Mouse (Mus musculus): ENCODE measurements at regions not wholly inside any gene's neighbourhood (a gene's known extent, or its start where the extent isn't known, plus 50 kb on each side); places are given as distances from the start of the nearest gene placed in this dataset.

DNA sequence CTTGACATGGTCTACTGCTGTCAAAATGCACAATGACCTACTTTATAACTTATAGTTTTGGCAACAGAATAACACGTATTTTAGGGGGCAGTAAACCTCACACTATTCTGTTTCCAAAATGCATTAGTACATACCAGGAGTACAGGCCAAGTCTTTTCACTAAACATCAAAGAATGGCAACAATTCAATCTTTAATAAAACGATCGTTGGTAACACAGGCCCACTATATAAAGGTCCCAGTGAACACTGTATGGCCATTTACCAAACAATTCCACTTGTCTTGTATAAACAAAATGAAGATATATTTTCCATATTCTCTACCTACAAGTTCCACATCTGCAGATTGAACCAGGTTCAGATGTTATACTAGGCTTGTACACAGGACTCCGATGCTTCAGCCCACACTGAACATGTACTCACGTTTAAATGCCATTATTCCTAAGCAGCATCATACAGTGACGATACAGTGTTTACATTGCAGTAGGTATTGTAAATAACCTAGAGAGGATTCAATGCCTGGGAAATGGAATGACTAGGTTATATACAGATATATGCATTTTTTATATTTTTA, 78.3 kb upstream of the Gimd1 start:
- TF ChIP-seq CTCF (IDR thresholded peaks at IDR 0.05; ENCODE audit: low read depth, low read length) (no peak), POLR2A (IDR thresholded peaks at IDR 0.05; ENCODE audit: borderline replicate concordance, low read depth, low read length) (no peak)
- Histone ChIP-seq H3K4me3 (ENCODE audit: insufficient read depth, low read length) (no peak overlapping the region), H3K4me1 (ENCODE audit: control insufficient read depth, insufficient read depth, low read length) (no peaks in the 10 kb centered on the region), H3K27ac (ENCODE audit: insufficient read depth, low read depth, low read length) (no peak overlapping the region)

GRCm38 (mm10) chr3:132565755-132566154, 63.9 kb upstream of the Gimd1 start:
- Histone ChIP-seq H3K27ac (ENCODE audit: insufficient read depth, low read depth, low read length) (no peak overlapping the region), H3K4me3 (ENCODE audit: insufficient read depth, low read length) (no peak overlapping the region), H3K4me1 (ENCODE audit: control insufficient read depth, insufficient read depth, low read length) (no peaks in the 10 kb centered on the region)
- no peak for TF ChIP-seq CTCF (IDR thresholded peaks at IDR 0.05; ENCODE audit: low read depth, low read length)
- no peak for TF ChIP-seq POLR2A (IDR thresholded peaks at IDR 0.05; ENCODE audit: borderline replicate concordance, low read depth, low read length)

GRCm38 (mm10) chr3:132566301-132566700, 63.3 kb upstream of the Gimd1 start:
- no peak overlapping the region for H3K27ac ChIP-seq (ENCODE audit: insufficient read depth, low read depth, low read length)
- H3K4me3 ChIP-seq (ENCODE audit: insufficient read depth, low read length): no peak overlapping the region
- TF ChIP-seq POLR2A (IDR thresholded peaks at IDR 0.05; ENCODE audit: borderline replicate concordance, low read depth, low read length): no peak
- TF ChIP-seq CTCF (IDR thresholded peaks at IDR 0.05; ENCODE audit: low read depth, low read length): no peak
- H3K4me1 ChIP-seq (ENCODE audit: control insufficient read depth, insufficient read depth, low read length): no peaks in the 10 kb centered on the region

Measured in bone marrow macrophage, adult 2 months (primary cell).